Mouse (Mus musculus) C2C12 (cell line): ENCODE measurements around the gene Lrch1. TPM values are rescaled to one million over a fixed set of nuclear protein-coding genes. Genes with fewer than 3 reads are reported as not detected.

ENCODE experiments used
- H3K27me3 ChIP-seq: one replicate; pipeline ENCODE4 v1.6.1; 2011; ENCODE audit not compliant: control insufficient read depth, insufficient read depth, insufficient read length
- H3K36me3 ChIP-seq: one replicate; pipeline ENCODE4 v1.6.1; 2011; ENCODE audit not compliant: control insufficient read depth, insufficient read depth
- H3K4me3 ChIP-seq: one replicate; pipeline ENCODE4 v1.5.1; 2011; ENCODE audit warnings: mild to moderate bottlenecking, control low read depth; ENCODE audit not compliant: poor library complexity, insufficient read depth, severe bottlenecking
- H3K79me2 ChIP-seq: one replicate; pipeline ENCODE4 v1.6.1; 2011; ENCODE audit not compliant: control insufficient read depth, insufficient read depth
- H3K79me3 ChIP-seq: one replicate; pipeline ENCODE4 v1.6.1; 2011; ENCODE audit warnings: low read depth, control low read depth
- H3ac ChIP-seq: one replicate; pipeline ENCODE3; 2011; ENCODE audit warnings: low read depth; ENCODE audit not compliant: control insufficient read depth, insufficient read length
- CEBPB ChIP-seq: IDR thresholded peaks from one replicate; pipeline ENCODE4 v1.6.1; 2011; ENCODE audit warnings: low read depth, mild to moderate bottlenecking, control low read depth, moderate library complexity
- CTCF ChIP-seq: IDR thresholded peaks from one replicate; pipeline ENCODE4 v1.5.1; 2011; ENCODE audit not compliant: control insufficient read depth, insufficient read depth, insufficient read length
- FOSL1 ChIP-seq: IDR thresholded peaks from one replicate; pipeline ENCODE4 v1.8.0; 2011; ENCODE audit warnings: mild to moderate bottlenecking, low read length; ENCODE audit not compliant: poor library complexity, insufficient read depth, severe bottlenecking
- MAX ChIP-seq: IDR thresholded peaks from one replicate; pipeline ENCODE4 v1.6.1; 2011; ENCODE audit warnings: mild to moderate bottlenecking, control low read depth
- MYOD1 ChIP-seq: IDR thresholded peaks from one replicate; pipeline ENCODE4 v1.6.1; 2011; ENCODE audit warnings: low read depth; ENCODE audit not compliant: control insufficient read depth, insufficient read length
- MYOG ChIP-seq: IDR thresholded peaks from one replicate; pipeline ENCODE4 v1.6.1; 2011; ENCODE audit not compliant: control insufficient read depth, insufficient read length; ENCODE audit errors: extremely low read depth
- USF1 ChIP-seq: IDR thresholded peaks from one replicate; pipeline ENCODE4 v1.6.1; 2011; ENCODE audit warnings: low read depth, mild to moderate bottlenecking, control low read depth, moderate library complexity
- polyA plus RNA-seq: library from polyadenylated mRNA; unstranded; fragments of >200 nt; fragmentation: generic; extraction: Trizol; gene quantifications from one replicate; pipeline ENCODE4 v1.2.1, GENCODE M21; 2012; ENCODE audit warnings: missing spikeins

Lrch1 gene
- polyA plus RNA-seq, 1 experiment = 5.0 TPM

- Histone ChIP-seq H3K79me2 (no peaks in the 10 kb centered on the region), H3K27me3 (no peaks in the 10 kb centered on the region), H3K36me3 (peaks cover 3% of the 10 kb centered on the region), H3K79me3 (no peaks in the 10 kb centered on the region), H3ac (no peak overlapping the region), H3K4me3 (no peak overlapping the region)
- TF ChIP-seq CEBPB = no peak
- no peak for TF ChIP-seq MAX
- no peak for TF ChIP-seq MYOD1
- TF ChIP-seq CTCF = no peak
- no peak for TF ChIP-seq MYOG
- no peak for TF ChIP-seq FOSL1
- TF ChIP-seq USF1 = no peak
Measured at GRCm38 (mm10) chr14:74822757-74823680, 124.7 kb downstream of the Lrch1 start.

GRCm38 (mm10) chr14:74822048-74822447, 125.6 kb downstream of the Lrch1 start:
- no peak overlapping the region for H3K4me3 ChIP-seq
- H3K79me3 ChIP-seq = no peaks in the 10 kb centered on the region
- H3K79me2 ChIP-seq = no peaks in the 10 kb centered on the region
- peaks cover 3% of the 10 kb centered on the region for H3K36me3 ChIP-seq
- no peaks in the 10 kb centered on the region for H3K27me3 ChIP-seq
- H3ac ChIP-seq = no peak overlapping the region
- TF ChIP-seq CEBPB (no peak), FOSL1 (no peak), MAX (no peak), CTCF (no peak), MYOG (no peak), MYOD1 (no peak), USF1 (no peak)

GRCm38 (mm10) chr14:74820180-74820813, 127.4 kb downstream of the Lrch1 start:
- Histone ChIP-seq H3K36me3 (peaks cover under 1% of the 10 kb centered on the region), H3ac (no peak overlapping the region), H3K4me3 (no peak overlapping the region), H3K79me3 (no peaks in the 10 kb centered on the region), H3K27me3 (no peaks in the 10 kb centered on the region), H3K79me2 (no peaks in the 10 kb centered on the region)
- no peak for TF ChIP-seq CEBPB
- no peak for TF ChIP-seq CTCF
- no peak for TF ChIP-seq MAX

GRCm38 (mm10) chr14:74816705-74817104, 131.0 kb downstream of the Lrch1 start:
- Histone ChIP-seq H3K79me3 (no peaks in the 10 kb centered on the region), H3K79me2 (no peaks in the 10 kb centered on the region), H3K4me3 (no peak overlapping the region), H3K36me3 (no peaks in the 10 kb centered on the region), H3K27me3 (no peaks in the 10 kb centered on the region), H3ac (no peak overlapping the region)
- no peak for TF ChIP-seq CTCF
- TF ChIP-seq MYOD1 = no peak
- TF ChIP-seq FOSL1 = no peak
- no peak for TF ChIP-seq CEBPB
- no peak for TF ChIP-seq MYOG
- TF ChIP-seq MAX = no peak
- no peak for TF ChIP-seq USF1

GRCm38 (mm10) chr14:74814848-74815789, 132.6 kb downstream of the Lrch1 start:
- TF ChIP-seq CEBPB (no peak), USF1 (no peak)

More at GRCm38 (mm10) chr14:74814848-74815789, 132.6 kb downstream of the Lrch1 start:
- H3K79me2 ChIP-seq = no peaks in the 10 kb centered on the region
- H3K79me3 ChIP-seq = no peaks in the 10 kb centered on the region
- H3ac ChIP-seq = no peak overlapping the region
- H3K4me3 ChIP-seq = no peak overlapping the region
- peaks cover 8% of the 10 kb centered on the region for H3K36me3 ChIP-seq
- H3K27me3 ChIP-seq = no peaks in the 10 kb centered on the region
